Mouse (Mus musculus): Measurements from ENCODE around the gene Mnat1. TPM values are rescaled to one million over a fixed set of nuclear protein-coding genes. Genes with fewer than 3 reads are reported as not detected.
"Not testable (repeated sequence)": the region's sequence is repeated elsewhere in the genome, so short reads cannot be mapped to it uniquely, and the experiment has no call there.

Gene Mnat1
- polyA plus RNA-seq, 1 experiment from 2014 or later: 15.2 TPM

DNA sequence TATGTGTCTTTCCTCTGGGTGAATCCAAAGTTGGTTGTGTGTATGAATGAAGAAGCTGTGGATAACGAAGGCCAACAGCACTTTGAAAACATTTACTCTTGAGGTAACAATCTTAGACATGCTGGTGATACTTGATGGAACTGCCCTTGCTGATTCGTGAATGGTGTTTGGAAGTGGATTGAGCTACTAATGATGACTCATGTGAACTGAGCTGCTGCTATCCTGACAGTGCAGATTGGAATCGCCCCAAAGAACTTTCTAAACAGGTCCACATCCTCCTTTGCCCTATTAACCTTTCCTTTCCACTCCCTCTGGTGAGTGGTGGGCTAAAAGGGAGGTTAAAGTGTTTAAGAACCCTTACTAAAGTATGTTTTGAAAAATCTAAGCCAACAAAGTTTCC lies 17.2 kb downstream of the Mnat1 start:
- Histone ChIP-seq H3K36me3 (ENCODE audit: control insufficient read depth, insufficient read depth) (no peaks in the 10 kb centered on the region; the same call in none of the 2 replicates), H3K4me3 (ENCODE audit: low read depth, low read length) (no peak overlapping the region), H3K9me3 (ENCODE audit: control insufficient read depth) (no peaks in the 10 kb centered on the region), H3K27ac (ENCODE audit: low read depth, low read length) (no peak overlapping the region), H3K4me1 (replicated peaks; ENCODE audit: control insufficient read depth, insufficient read depth, low read length) (no peaks in the 10 kb centered on the region), H3K9ac (ENCODE audit: low read depth, low read length) (no peak overlapping the region), H3K27me3 (replicated peaks; ENCODE audit: control insufficient read depth, insufficient read depth, low read length) (no peaks in the 10 kb centered on the region), H3K4me2 (replicated peaks; ENCODE audit: low read depth) (no peak overlapping the region)
- WGBS: 78% methylated on average over 3 of the region's 3 CpGs
- ATAC-seq: no peak
- no peak for TF ChIP-seq CTCF (IDR thresholded peaks at IDR 0.05; ENCODE audit: low read depth)

DNA sequence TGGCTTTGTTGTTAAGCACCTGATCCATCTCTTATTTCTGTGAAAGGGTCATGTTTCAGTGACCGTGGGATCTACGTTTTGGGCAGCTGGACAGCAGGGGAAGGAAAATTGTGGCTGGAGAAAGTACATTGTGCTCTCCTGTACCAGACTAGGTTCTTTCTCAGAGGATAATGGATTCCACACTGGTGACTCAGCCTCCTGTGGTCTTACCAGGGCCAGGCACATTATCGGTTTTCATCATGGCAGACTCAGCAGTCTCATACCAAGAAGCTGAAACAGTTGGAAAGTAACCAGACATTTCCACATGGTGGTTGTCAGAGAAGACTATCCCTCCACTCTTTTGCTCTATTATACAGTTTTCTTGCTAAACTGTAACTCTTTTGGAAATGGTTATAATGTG lies 23.7 kb downstream of the Mnat1 start:
- no peaks in the 10 kb centered on the region; the same call in none of the 2 replicates for H3K36me3 ChIP-seq (ENCODE audit: control insufficient read depth, insufficient read depth)

DNA sequence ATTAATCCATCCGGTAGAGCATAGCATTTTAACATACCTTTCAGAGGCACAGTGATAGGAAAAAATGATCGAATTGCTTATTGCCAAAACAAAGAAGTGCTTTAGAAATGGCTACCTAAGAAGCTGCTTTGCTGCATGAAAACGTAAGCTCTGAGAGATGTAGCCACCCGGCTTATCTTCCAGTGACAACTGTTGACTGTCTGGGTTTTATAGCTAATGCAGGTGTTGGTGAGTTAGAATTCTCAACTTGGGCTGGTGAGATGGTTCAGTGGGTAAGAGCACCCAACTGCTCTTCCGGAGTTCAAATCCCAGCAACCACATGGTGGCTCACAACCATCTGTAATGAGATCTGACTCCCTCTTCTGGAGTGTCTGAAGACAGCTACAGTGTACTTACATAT lies 27.5 kb downstream of the Mnat1 start:
- H3K4me3 ChIP-seq (ENCODE audit: low read depth, low read length); H3K27ac ChIP-seq (ENCODE audit: low read depth, low read length); H3K27me3 ChIP-seq (replicated peaks; ENCODE audit: control insufficient read depth, insufficient read depth, low read length); H3K9me3 ChIP-seq (ENCODE audit: control insufficient read depth); H3K9ac ChIP-seq (ENCODE audit: low read depth, low read length); ATAC-seq; H3K36me3 ChIP-seq (ENCODE audit: control insufficient read depth, insufficient read depth); H3K4me2 ChIP-seq (replicated peaks; ENCODE audit: low read depth); H3K4me1 ChIP-seq (replicated peaks; ENCODE audit: control insufficient read depth, insufficient read depth, low read length): not testable (repeated sequence)
- WGBS: 87% methylated on average over 5 of the region's 5 CpGs

More for the DNA sequence above, 23.7 kb downstream of the Mnat1 start:
- TF ChIP-seq CTCF (IDR thresholded peaks at IDR 0.05; ENCODE audit: low read depth): no peak
- no peak for ATAC-seq
- Histone ChIP-seq H3K4me3 (ENCODE audit: low read depth, low read length) (no peak overlapping the region), H3K9ac (ENCODE audit: low read depth, low read length) (no peak overlapping the region), H3K4me1 (replicated peaks; ENCODE audit: control insufficient read depth, insufficient read depth, low read length) (no peaks in the 10 kb centered on the region), H3K9me3 (ENCODE audit: control insufficient read depth) (no peaks in the 10 kb centered on the region), H3K27ac (ENCODE audit: low read depth, low read length) (no peak overlapping the region), H3K27me3 (replicated peaks; ENCODE audit: control insufficient read depth, insufficient read depth, low read length) (no peaks in the 10 kb centered on the region), H3K4me2 (replicated peaks; ENCODE audit: low read depth) (no peak overlapping the region)
- 72% methylated on average over 3 of the region's 3 CpGs for WGBS

DNA sequence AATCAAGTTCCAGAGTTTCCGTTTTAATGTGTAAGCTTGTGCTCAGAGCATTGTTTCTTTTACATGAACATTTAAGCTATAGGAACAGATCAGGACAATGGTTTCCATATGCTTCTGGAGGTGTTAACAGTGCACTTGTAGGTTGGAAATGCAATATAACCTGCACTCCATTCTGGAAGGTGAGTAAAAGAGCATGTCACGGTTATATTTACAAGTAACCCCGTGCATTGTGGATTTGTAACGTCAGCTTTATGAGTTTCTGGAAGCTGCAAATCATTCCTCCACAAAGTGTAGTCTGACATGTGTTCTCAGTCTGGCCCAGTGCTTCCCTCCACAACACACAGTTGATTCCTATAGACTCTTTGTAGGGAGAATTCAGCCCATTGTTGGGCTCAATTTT lies 30.6 kb downstream of the Mnat1 start:
- H3K9me3 ChIP-seq (ENCODE audit: control insufficient read depth): no peaks in the 10 kb centered on the region
- H3K36me3 ChIP-seq (ENCODE audit: control insufficient read depth, insufficient read depth): no peaks in the 10 kb centered on the region
- ATAC-seq: no peak
- no peaks in the 10 kb centered on the region for H3K4me1 ChIP-seq (replicated peaks; ENCODE audit: control insufficient read depth, insufficient read depth, low read length)
- no peak overlapping the region for H3K27ac ChIP-seq (ENCODE audit: low read depth, low read length)
- TF ChIP-seq CTCF (IDR thresholded peaks at IDR 0.05; ENCODE audit: low read depth): no peak
- no peak overlapping the region for H3K4me2 ChIP-seq (replicated peaks; ENCODE audit: low read depth)
- H3K27me3 ChIP-seq (replicated peaks; ENCODE audit: control insufficient read depth, insufficient read depth, low read length): no peaks in the 10 kb centered on the region
- H3K4me3 ChIP-seq (ENCODE audit: low read depth, low read length): no peak overlapping the region
- WGBS: 80% methylated on average over 4 of the region's 4 CpGs
- no peak overlapping the region for H3K9ac ChIP-seq (ENCODE audit: low read depth, low read length)

DNA sequence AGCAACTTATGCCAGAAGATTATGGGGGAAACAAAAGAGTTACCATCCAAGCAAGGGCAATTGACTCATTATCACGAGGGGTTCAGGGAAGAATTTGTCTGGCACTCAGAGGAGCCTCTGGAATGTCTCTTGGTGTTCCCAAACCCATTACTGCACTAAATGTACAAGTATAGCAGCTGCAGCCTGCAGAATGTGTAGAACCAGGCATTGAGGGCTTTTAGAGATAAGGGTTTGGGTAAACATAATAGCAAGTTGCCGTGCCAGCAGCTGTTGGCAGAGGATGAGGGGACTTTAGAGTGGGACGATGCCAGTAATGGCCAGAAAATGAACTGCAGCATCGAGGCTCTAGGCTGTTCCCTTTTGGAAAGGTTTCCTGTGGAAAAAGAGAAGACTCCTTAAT lies 36.8 kb downstream of the Mnat1 start:
- H3K4me3 ChIP-seq (ENCODE audit: low read depth, low read length): no peak overlapping the region
- no peak for TF ChIP-seq CTCF (IDR thresholded peaks at IDR 0.05; ENCODE audit: low read depth)
- WGBS: 44% methylated on average over 4 of the region's 4 CpGs
- no peak overlapping the region for H3K27ac ChIP-seq (ENCODE audit: low read depth, low read length)
- no peaks in the 10 kb centered on the region for H3K36me3 ChIP-seq (ENCODE audit: control insufficient read depth, insufficient read depth)
- H3K9me3 ChIP-seq (ENCODE audit: control insufficient read depth): no peaks in the 10 kb centered on the region
- no peak for ATAC-seq
- H3K4me1 ChIP-seq (replicated peaks; ENCODE audit: control insufficient read depth, insufficient read depth, low read length): no peaks in the 10 kb centered on the region
- H3K4me2 ChIP-seq (replicated peaks; ENCODE audit: low read depth): no peak overlapping the region
- H3K9ac ChIP-seq (ENCODE audit: low read depth, low read length): no peak overlapping the region
- H3K27me3 ChIP-seq (replicated peaks; ENCODE audit: control insufficient read depth, insufficient read depth, low read length): no peaks in the 10 kb centered on the region

DNA sequence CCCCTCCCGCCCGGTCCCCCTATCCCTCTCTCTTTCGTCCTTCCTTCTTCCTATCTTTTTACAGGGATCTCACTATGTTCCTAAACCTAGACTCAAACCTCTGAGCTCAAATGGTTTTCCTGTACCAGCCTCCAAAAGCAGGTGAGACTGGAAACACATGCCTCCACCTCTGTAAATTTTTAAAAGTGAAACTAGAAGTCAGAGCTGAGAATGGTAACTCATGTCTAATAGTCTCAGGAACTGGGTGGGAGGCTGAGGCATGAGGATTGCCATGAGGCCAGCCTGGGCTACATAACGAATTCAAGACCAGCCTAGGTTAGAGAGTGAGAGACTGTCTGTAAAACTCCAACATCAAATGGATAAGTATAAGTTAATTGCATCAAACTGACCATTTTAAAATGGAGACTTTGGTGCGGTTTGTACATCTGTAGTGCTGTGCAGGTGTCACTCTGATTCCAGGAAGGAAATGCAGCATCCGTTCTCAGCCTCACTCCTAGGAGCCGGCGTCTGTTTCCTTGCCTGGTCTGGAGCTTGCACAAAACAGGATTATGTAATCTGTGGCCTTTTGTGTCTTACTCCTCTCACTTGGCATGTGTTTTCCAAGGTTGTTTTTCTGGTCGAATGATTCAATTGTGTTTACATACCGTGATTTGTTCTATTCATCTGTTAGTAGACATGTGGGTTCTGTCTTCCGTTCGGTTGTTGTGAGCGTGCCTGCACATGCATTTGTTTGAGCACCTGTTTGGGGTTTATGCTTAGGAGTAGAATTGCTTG lies 39.1 kb downstream of the Mnat1 start:
- WGBS: 84% methylated on average over 13 of the region's 13 CpGs
- H3K4me1 ChIP-seq (replicated peaks; ENCODE audit: control insufficient read depth, insufficient read depth, low read length): no peaks in the 10 kb centered on the region
- H3K9me3 ChIP-seq (ENCODE audit: control insufficient read depth): no peaks in the 10 kb centered on the region
- no peak for TF ChIP-seq CTCF (IDR thresholded peaks at IDR 0.05; ENCODE audit: low read depth)
- no peak overlapping the region for H3K4me2 ChIP-seq (replicated peaks; ENCODE audit: low read depth)
- H3K27me3 ChIP-seq (replicated peaks; ENCODE audit: control insufficient read depth, insufficient read depth, low read length): no peaks in the 10 kb centered on the region
- H3K9ac ChIP-seq (ENCODE audit: low read depth, low read length): no peak overlapping the region
- H3K27ac ChIP-seq (ENCODE audit: low read depth, low read length): no peak overlapping the region
- no peak overlapping the region for H3K4me3 ChIP-seq (ENCODE audit: low read depth, low read length)
- no peak for ATAC-seq
- no peaks in the 10 kb centered on the region for H3K36me3 ChIP-seq (ENCODE audit: control insufficient read depth, insufficient read depth)

Data from intestine, postnatal 0 days (tissue).